Mouse (Mus musculus) E14TG2a.4 (cell line): ENCODE measurements around the gene Fam83d.

Experiments
- CTCF ChIP-seq: conservative IDR thresholded peaks from 2 replicates; pipeline ENCODE4 v1.5.1; 2014; ENCODE audit warnings: low read length
- NANOG ChIP-seq: IDR thresholded peaks from 2 replicates; pipeline ENCODE4 v1.6.1; 2014; ENCODE audit warnings: borderline replicate concordance, low read length, mixed read lengths

DNA sequence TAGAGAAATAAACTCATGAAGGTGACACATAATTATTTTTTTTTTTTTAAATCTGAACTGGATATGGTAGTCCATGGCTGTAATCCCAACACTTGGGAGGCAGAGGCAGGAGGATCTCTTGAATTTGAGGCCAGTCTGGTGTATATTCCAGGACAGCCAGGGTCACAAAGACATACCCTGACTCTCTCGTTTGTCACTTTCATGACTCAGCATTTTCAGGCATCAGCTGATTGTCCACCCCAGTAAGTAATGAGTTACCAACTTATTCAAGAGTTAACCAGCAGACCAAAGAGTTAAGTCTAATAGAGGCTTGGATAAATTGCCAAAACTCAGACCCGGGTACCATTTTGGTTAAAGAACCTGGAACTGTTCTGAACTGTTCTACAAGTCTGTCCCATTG lies 28.0 kb downstream of the Fam83d start:
- TF ChIP-seq CTCF (no peak), NANOG (no peak)
